Mouse (Mus musculus): ENCODE data around the gene Fat3. TPM values are rescaled to one million over a fixed set of nuclear protein-coding genes. Genes with fewer than 3 reads are reported as not detected.

Gene Fat3
- total RNA-seq, 1 experiment from 2014 or later = not detected

- ATAC-seq (replicated peaks in 1 of 2; ENCODE audit: insufficient read depth in 1 of 2, low FRiP score in 2 of 2, low TSS enrichment in 1 of 2, low read depth in 1 of 2, poor library complexity in 2 of 2, severe bottlenecking in 2 of 2) = no peak
Measured at GRCm38 (mm10) chr9:15920271-15920670, 580.8 kb downstream of the Fat3 start.

- ATAC-seq (replicated peaks in 1 of 2; ENCODE audit: insufficient read depth in 1 of 2, low FRiP score in 2 of 2, low TSS enrichment in 1 of 2, low read depth in 1 of 2, poor library complexity in 2 of 2, severe bottlenecking in 2 of 2) = no peak
Measured at GRCm38 (mm10) chr9:15919373-15920005, 581.6 kb downstream of the Fat3 start.

- ATAC-seq (replicated peaks in 1 of 2; ENCODE audit: insufficient read depth in 1 of 2, low FRiP score in 2 of 2, low TSS enrichment in 1 of 2, low read depth in 1 of 2, poor library complexity in 2 of 2, severe bottlenecking in 2 of 2) = no peak
Measured at GRCm38 (mm10) chr9:15916600-15916999, 584.5 kb downstream of the Fat3 start.

DNA sequence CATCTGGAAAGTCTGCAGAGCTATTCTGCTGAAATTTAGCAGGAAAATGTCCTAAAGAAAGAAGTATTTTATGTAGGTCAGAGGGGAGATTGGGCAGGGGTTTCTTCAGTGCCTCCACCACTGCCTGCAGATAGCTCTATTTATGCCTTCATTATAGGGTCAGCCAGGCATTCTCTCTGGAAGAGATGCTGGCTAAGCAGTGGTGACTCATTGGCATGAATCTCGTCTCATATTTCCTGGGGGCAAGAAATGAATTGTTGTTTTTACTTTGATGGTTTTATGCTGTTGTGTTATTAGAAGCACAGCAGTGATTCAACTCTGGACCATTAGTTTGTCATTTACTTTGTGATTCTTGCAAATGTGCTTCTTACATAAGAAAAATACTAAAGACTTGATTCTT lies 588.4 kb downstream of the Fat3 start:
- no peak for ATAC-seq (replicated peaks in 1 of 2; ENCODE audit: insufficient read depth in 1 of 2, low FRiP score in 2 of 2, low TSS enrichment in 1 of 2, low read depth in 1 of 2, poor library complexity in 2 of 2, severe bottlenecking in 2 of 2)

DNA sequence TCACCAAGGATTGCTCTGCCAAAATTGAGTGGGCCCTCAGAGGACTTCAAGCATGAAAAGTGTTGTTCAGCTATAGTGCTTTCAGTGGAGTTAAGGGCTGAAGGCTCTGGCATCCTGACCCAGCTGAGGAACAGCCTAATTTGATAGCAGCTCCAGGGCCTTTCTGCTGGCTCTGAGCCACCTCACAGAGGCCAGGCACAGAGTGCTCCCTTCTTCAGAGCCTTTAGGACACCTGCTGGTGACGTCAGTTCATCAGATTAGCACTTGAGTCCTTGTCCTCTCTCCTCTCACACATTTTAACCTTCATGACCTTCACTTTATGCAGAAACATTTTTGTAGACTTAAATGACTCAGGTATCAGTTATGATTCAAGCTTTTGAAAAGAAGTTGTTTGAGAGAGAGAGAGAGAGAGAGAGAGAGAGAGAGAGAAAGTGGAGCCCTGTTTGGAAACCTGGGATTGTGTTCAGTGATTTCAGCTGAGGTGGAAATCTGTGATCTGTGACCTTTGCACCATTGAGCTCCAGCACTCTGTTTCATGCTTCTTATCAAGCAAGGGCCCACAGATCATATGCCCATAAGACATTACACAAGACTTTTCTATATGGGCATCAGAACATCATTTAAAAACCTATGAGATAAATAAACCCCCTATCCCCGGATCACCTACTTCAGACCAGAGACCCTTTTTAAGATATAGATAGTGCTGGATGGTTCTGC lies 591.5 kb downstream of the Fat3 start:
- ATAC-seq (replicated peaks in 1 of 2; ENCODE audit: insufficient read depth in 1 of 2, low FRiP score in 2 of 2, low TSS enrichment in 1 of 2, low read depth in 1 of 2, poor library complexity in 2 of 2, severe bottlenecking in 2 of 2) = no peak

- no peak for ATAC-seq (replicated peaks in 1 of 2; ENCODE audit: insufficient read depth in 1 of 2, low FRiP score in 2 of 2, low TSS enrichment in 1 of 2, low read depth in 1 of 2, poor library complexity in 2 of 2, severe bottlenecking in 2 of 2)
Measured at GRCm38 (mm10) chr9:15903948-15904750, 596.9 kb downstream of the Fat3 start.

- ATAC-seq (replicated peaks in 1 of 2; ENCODE audit: insufficient read depth in 1 of 2, low FRiP score in 2 of 2, low TSS enrichment in 1 of 2, low read depth in 1 of 2, poor library complexity in 2 of 2, severe bottlenecking in 2 of 2) = no peak
Measured at GRCm38 (mm10) chr9:15898112-15898511, 603.0 kb downstream of the Fat3 start.

DNA sequence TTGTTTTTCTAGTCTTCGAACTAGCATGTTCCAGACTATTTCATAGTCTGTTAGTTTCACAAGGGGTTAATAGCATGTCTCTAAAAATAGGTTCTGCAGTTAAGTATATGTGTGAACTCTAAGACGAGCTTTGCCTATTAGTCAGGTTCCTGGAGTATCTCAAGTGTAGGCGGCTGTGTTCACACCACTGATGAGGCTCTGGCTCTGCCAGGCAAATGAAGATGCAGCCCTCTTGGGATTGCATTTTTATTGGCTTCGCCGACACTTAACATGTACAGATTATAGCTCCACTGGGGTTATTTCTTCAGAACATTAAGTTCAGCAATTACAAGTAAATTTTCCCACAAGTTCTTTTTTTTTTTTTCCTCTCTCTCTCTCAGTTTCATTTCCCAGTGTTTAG lies 614.3 kb downstream of the Fat3 start:
- no peak for ATAC-seq (replicated peaks in 1 of 2; ENCODE audit: insufficient read depth in 1 of 2, low FRiP score in 2 of 2, low TSS enrichment in 1 of 2, low read depth in 1 of 2, poor library complexity in 2 of 2, severe bottlenecking in 2 of 2)

DNA sequence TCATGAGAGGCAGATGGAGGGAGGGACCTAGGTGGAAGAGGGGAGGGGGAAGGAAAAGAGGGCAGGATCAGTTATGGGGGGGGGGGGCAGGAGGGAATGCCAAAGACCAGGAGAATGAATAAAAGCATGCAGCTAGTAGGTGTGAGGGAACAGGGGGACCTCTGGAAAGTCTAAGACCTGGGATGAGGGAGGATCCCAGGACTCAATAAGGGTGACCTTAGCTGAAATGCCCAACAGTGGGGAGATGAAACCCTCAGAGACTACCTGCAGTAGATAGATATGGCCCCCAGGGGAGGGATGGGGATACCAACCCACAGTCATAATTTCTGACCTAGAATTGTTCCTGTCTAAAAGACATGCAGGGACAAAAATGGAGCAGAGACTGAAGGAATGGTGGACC lies 620.3 kb downstream of the Fat3 start:
- no peak for ATAC-seq (replicated peaks in 1 of 2; ENCODE audit: insufficient read depth in 1 of 2, low FRiP score in 2 of 2, low TSS enrichment in 1 of 2, low read depth in 1 of 2, poor library complexity in 2 of 2, severe bottlenecking in 2 of 2)

DNA sequence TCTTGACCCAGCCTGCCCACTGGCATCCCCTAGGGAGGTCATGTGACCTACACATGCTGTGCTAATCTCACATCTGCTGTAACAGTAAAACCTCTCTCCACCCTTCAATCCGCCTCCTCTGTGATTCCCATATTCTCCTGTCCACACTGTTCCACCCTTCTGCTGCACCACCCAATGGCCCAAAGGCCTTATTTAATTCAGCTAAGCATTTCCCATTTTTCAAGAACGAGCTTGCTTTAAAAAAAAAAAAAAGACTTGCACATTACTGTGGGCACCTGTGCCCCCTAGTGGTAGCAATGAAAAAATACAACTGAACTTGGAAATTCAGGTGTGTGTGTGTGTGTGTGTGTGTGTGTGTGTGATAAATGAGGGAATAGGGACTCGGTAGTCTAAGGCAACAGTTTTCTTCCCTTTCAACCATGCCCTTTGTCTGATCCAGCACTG lies 620.9 kb downstream of the Fat3 start:
- ATAC-seq (replicated peaks in 1 of 2; ENCODE audit: insufficient read depth in 1 of 2, low FRiP score in 2 of 2, low TSS enrichment in 1 of 2, low read depth in 1 of 2, poor library complexity in 2 of 2, severe bottlenecking in 2 of 2) = peak; percentile 68 to 71; a peak in 3 of 4 replicates

GRCm38 (mm10) chr9:15874506-15875160 lies 626.5 kb downstream of the Fat3 start, which contains the start of gene Mtnr1b:
Gene Mtnr1b, minus strand, starts transcription at chr9:15874556.
- ATAC-seq (replicated peaks in 1 of 2; ENCODE audit: insufficient read depth in 1 of 2, low FRiP score in 2 of 2, low TSS enrichment in 1 of 2, low read depth in 1 of 2, poor library complexity in 2 of 2, severe bottlenecking in 2 of 2) = no peak

- no peak for ATAC-seq (replicated peaks in 1 of 2; ENCODE audit: insufficient read depth in 1 of 2, low FRiP score in 2 of 2, low TSS enrichment in 1 of 2, low read depth in 1 of 2, poor library complexity in 2 of 2, severe bottlenecking in 2 of 2)
Measured at GRCm38 (mm10) chr9:15870013-15870412, 631.1 kb downstream of the Fat3 start.

GRCm38 (mm10) chr9:15869456-15869855 lies 631.6 kb downstream of the Fat3 start:
- ATAC-seq (replicated peaks in 1 of 2; ENCODE audit: insufficient read depth in 1 of 2, low FRiP score in 2 of 2, low TSS enrichment in 1 of 2, low read depth in 1 of 2, poor library complexity in 2 of 2, severe bottlenecking in 2 of 2) = no peak

- ATAC-seq (replicated peaks in 1 of 2; ENCODE audit: insufficient read depth in 1 of 2, low FRiP score in 2 of 2, low TSS enrichment in 1 of 2, low read depth in 1 of 2, poor library complexity in 2 of 2, severe bottlenecking in 2 of 2) = no peak
Measured at GRCm38 (mm10) chr9:15866280-15867072, 634.6 kb downstream of the Fat3 start.

GRCm38 (mm10) chr9:15861402-15861801 lies 639.7 kb downstream of the Fat3 start:
- no peak for ATAC-seq (replicated peaks in 1 of 2; ENCODE audit: insufficient read depth in 1 of 2, low FRiP score in 2 of 2, low TSS enrichment in 1 of 2, low read depth in 1 of 2, poor library complexity in 2 of 2, severe bottlenecking in 2 of 2)

Measured in hematopoietic stem cell, adult 5-6 weeks (primary cell).